Mouse (Mus musculus): ENCODE results near the gene Pcnx2. TPM values are rescaled to one million over a fixed set of nuclear protein-coding genes. Genes with fewer than 3 reads are reported as not detected.

Pcnx2 gene
- total RNA-seq, 2 experiments from 2014 or later = 0.50 to 0.80 TPM

GRCm38 (mm10) chr8:125822065-125822464 is 76.1 kb downstream of the Pcnx2 start:
- DNase-seq = no peak

DNA sequence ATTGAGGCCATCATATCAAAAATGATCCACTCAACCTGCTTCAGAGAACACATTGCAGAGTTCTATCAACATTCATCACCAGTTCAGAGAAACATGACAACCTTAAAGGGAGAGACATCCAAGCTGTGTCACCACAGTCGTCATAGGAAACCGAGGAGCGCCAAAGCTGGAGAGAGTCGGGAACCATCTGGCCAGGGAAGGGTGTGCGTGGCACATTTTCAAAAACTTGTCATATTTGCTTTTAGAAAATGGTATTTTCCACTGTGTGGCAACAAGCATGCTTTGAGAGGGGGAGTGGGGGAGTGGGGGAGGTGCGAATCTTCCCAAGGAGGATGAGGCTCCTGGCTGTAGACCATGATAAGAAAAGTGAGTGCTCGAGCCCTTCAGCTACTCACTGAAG is 78.3 kb downstream of the Pcnx2 start:
- DNase-seq = no peak

GRCm38 (mm10) chr8:125818796-125819195 is 79.3 kb downstream of the Pcnx2 start:
- DNase-seq = no peak

DNA sequence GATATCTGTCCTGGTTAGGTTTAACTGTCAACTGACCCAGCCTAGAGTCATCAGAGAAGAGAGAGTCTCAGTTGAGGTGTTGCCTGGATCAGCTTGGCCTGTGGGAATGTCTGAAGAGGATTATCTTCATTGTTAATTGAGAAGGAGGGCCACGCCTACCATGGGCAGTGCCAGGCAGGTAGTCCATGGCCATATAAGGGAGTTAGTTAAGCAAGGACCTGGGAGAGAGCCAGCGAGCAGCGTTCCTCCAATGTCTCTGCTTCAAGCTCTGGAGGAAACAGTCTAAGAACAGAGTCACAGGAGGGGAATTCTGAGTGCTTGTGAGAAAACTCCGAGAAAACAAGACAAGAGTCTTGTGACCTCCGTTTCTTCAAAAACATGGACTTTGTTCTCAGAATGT is 81.4 kb downstream of the Pcnx2 start:
- DNase-seq = no peak

DNA sequence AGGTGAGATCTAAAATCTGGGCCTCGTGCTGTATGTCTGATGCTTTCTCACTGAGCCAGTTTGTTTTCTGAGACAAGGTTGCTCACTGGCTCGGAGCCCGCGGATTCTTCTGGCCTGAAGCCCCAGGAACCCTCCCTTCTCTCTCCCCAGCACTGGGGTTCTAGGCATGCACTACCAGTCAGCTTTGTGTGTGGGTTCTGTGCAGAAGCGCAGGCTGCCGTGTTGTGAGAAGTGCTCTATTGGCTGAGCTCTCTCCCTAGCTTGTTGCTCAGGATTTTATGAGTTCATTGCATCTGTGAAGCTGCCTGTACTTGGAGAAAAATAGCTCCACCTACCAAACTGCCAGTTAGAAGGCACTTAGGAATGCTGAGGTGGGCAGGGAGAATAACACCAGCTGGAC is 89.3 kb downstream of the Pcnx2 start:
- no peak for DNase-seq

DNA sequence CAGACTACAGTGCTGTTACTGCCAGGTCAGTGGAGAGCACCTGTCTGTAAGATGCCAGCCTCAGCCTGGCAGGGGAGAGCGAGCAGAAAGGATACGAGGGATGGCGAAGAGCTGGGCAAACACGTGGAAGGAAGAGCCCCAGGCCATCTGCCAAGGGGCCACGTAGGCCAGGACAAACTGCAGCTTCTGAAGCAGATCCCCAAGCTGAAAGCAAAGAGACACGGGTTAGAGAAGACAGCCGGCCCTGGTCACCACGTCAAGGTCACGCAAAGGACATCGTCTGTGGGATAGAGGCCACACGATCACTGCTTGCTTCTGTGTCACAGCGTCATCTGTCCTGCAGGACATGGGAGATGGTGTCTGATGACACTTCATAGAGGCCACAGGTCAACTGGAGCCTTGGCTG is 90.2 kb downstream of the Pcnx2 start:
- no peak for DNase-seq

GRCm38 (mm10) chr8:125806459-125806858 is 91.7 kb downstream of the Pcnx2 start:
- DNase-seq = no peak

GRCm38 (mm10) chr8:125796970-125797369 is 101.1 kb downstream of the Pcnx2 start:
- DNase-seq = no peak

- DNase-seq = no peak
Measured at GRCm38 (mm10) chr8:125795341-125795740, 102.8 kb downstream of the Pcnx2 start.

DNA sequence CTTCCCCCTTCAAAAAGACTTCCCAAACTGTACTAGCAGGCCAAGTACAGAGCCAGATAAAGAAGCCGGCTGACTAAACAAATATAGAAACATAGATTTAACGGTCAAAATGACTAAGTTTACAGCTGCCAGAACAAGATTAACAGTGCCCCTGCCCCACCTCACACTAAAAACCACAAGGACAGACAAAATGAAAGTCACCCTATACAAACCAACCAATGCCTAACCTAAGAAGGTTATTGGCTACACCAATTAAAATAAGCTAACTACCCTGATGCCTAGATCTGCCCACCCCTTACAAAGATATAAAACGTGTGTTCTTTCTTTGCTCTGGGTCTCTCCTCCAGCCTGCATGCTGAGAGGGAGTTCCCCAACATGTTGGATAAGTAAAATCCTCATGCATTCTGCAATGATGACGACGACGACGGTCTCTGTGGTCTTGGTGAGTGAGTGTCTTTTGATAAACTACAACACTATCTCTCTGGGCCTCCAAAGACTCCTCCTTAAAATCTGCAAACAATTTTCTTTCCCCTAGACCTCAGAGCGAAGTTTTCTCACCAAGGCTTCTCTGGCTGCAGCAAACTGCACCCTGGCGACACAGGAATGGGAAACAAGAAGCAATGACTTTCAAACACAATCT is 105.2 kb downstream of the Pcnx2 start:
- no peak for DNase-seq

- DNase-seq = no peak
Measured at GRCm38 (mm10) chr8:125786886-125787285, 111.2 kb downstream of the Pcnx2 start.

GRCm38 (mm10) chr8:125782161-125782560 is 116.0 kb downstream of the Pcnx2 start:
- DNase-seq = no peak

DNA sequence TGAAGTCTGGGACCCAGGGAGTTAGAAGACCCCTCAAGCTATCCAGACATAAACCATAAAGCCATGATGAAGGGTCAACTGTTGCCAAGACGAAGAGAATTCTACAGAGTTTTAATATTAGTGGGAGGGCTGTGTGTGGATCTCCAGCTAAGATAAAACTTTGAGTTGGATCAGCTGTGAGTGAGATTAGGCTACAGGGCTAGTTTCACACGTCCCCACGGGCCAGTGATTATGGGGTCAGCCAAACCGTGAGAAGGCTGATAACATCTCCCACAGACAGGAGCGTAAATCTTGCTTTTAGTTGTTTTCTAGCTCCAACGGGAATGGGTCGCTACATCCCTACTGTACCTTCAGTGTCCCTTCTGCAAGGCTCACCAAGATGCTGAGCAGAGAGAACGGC is 118.5 kb downstream of the Pcnx2 start:
- DNase-seq = no peak

GRCm38 (mm10) chr8:125778919-125779318 is 119.2 kb downstream of the Pcnx2 start:
- DNase-seq = no peak

DNA sequence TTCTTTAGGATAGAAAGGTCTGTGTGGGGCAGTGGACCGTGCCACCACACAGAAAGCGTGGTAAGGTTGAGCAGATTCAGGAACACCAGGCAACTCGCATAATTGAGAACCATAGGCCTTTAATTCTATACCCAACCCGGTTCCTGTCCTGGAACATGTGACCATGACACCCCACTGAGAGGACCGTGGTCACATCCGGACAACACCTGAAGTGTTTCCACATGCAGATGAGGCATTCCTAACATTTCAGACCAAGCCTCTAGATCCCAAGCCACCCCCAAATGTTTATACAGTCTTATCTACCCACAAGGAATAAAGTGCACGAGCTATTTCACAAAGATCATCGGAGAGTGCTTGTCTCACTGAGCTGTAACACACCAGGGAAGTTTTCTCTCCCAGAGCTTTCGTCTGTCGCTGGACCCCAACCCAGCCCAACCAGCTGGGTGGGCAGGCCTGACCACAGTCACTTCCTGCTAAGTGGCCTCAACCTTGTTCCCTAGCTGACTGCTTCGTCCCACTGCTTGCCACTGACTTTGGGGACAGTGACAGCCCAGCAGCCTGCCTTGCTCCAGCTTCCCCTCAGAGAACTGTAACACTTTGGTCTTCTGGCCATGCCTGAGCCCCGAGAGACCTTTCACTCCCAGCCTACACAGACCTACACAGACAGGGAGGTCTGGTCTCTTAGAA is 120.5 kb downstream of the Pcnx2 start:
- DNase-seq = no peak

DNA sequence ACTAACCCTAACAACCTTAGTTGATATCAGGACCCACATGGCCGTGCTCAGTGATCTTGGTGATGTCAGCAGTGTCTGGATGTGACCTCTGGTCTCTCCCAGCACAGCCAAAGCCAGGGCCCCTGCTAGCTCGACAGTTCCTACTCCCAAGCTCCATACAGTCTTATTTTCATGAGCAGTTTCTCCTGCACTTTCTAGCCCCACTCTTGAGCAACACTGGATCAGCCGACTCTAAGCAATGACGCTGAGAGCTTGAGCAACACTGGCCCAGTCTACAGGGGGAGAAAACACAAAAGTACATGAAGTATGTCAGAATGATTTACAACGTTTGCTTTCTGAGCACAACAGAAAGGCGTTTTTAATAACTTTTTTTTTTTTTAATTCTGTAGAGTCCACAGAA is 121.3 kb downstream of the Pcnx2 start:
- peak in 1 of 2 experiments; percentile 13 for DNase-seq

GRCm38 (mm10) chr8:125776314-125776713 is 121.8 kb downstream of the Pcnx2 start:
- DNase-seq = no peak

DNA sequence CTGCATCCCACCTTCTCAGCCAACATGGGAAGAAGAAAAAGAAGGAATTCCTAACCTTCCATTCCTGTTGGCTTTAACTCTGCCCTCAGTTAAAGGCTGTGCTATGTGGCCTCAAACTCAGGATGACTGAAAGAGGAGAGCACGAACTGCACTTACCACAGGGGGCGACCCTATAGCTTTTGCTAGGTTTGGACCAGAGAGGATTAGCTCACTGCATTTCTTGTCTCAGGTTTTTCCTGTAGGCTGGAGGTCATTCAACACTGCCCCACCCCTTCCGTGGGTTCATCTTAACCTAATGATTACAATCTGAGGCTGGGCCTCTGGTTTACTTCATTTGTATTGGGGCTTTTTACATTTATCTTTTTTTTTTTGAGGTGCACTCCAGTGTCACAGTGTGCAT is 123.1 kb downstream of the Pcnx2 start:
- no peak for DNase-seq

DNA sequence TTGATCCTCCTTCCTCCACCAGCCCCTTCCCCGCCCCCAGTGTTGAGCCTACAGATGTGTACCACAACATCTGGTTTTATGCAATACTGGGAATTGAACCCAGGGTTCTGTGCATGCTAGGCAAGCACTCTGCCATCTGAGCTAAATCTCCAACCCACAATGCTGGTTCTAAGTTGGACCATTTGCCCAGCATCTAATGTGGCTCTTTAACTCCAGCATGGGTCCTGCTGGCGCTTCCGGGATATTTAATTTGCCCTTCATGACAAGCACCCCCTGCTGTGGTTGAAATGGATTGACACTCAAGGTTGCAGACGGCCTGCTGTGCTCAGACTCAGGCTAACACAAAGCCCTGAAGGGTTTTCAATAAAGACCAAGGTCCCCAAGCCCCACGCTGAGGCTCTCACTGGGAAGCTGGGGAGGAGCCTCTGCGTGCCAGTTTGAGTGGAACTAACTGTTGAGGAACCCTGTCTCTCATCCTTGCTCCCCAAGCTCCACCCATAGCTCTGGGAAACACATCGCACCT is 124.8 kb downstream of the Pcnx2 start:
- no peak for DNase-seq

DNA sequence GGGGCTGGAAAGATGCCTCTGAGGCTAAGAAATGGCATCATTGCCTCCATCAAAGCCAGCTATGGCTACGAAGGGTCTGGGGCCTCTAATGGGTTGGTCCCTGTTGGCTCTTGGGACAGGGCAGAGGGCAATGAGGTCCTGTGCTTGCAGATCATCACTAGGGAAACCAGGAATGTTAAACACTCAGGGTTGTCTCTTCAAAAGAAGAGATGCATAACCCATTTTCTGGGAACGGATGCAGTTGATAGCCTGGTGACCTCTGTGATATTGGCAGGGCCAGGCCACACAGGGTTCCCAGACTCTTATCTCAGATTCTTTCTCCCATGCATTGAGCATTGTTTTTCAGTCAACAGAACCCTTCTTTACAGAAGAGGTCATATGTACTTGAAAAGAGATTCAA is 125.8 kb downstream of the Pcnx2 start:
- DNase-seq = no peak

DNA sequence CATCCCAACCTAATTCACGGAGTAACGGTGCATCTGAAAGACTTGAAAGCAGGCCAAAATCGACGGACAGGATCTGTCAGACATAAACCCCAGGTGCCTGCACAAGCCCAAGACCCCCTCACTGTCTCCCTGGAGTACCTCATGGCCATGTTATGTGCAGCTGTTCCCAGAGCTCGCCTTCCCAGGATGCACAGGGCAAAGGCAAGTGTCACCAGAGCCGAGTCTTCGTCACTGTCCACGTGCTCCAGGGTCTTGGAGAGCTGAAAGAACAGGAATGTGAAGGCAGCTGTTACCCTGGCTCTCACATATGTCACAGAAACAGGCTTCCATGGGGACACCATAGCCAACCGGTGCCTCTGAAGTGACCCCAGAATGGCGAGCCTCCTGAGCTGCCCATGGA is 130.0 kb downstream of the Pcnx2 start:
- DNase-seq = no peak

- no peak for DNase-seq
Measured at GRCm38 (mm10) chr8:125763066-125763786, 134.9 kb downstream of the Pcnx2 start.

DNA sequence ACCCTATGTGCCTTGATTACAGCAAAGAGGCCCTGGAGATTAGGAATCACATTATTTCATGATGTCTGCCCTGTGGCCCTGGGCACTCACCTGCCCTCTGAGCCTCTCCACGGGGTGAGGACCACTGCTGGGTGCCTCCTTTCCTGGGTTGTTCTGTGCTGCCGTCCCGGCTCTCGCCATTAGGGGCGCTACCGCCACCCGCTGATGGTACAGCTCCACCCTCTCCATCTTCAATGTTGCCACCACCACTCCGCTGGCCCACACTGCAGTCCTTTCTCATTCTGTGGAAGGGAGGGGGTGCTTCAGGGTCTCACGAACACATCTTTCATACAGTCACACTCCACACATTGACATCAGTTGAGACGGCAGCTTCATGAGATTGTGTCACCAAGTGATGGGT is 139.1 kb downstream of the Pcnx2 start:
- DNase-seq = peak in 1 of 2 experiments; percentile 28

Measured in heart, adult 18-20 months (tissue).